Mouse (Mus musculus): Measurements from ENCODE around the gene Rgs9bp.

DNA sequence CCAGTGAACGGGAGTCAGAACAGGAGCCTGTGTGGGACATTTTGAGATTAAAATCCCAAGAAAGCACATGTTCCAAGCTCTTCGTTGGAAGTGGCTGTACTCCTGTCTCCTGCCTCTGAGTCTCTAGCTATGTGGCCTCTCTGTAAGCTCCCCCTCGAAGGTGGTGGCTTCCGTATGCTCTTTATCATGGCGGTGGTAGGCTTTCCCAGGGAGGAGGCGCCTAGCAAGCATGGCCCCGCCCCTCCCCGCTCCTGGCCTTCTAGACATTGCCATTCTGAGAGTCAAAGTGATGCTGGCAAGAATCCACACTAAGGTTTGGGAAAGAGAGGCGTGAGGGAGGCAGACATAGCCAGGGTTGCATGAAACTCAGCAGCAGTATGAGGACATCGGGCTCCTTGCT is 37.2 kb upstream of the Rgs9bp start:
- no peak for TF ChIP-seq CTCF (IDR thresholded peaks at IDR 0.05; ENCODE audit: low read depth, low read length)
- TF ChIP-seq POLR2A (IDR thresholded peaks at IDR 0.05; ENCODE audit: insufficient read depth, low read length), result no peak

All from ES-Bruce4 (cell line).